Mouse (Mus musculus): ENCODE measurements around the gene Abca8a. TPM values are rescaled to one million over a fixed set of nuclear protein-coding genes. Genes with fewer than 3 reads are reported as not detected.

The Abca8a gene
- 26.4 TPM for polyA plus RNA-seq (2015; fragmentation: Illumina TruSeq; extraction: RNeasy Lipid Tissue Mini Kit (QIAGEN cat#74804); ENCODE audit: insufficient read depth, low read depth, low replicate concordance)

DNA sequence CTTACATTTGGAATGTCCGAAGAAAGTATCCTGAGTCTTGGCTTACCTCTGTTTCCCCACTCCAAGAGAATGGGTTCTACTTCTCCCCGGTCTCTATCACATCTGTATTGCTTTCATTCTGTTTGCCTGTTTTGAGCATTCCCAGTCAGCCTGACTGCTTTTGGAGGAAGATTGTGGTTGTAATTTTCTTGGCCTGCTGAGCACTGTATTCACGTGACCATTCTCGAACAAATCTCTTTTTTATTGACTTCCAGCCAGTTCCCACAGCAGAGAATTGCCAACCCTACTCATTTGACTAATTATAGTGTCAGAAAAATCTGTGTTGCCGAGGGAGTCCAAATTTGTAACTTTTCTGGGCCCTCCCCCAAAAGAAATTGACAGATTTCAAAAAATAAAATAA, at the start of gene Abca8a:
TSS of gene Abca8a (minus strand) at position 121 of the 400 bp plus-strand sequence.

DNA sequence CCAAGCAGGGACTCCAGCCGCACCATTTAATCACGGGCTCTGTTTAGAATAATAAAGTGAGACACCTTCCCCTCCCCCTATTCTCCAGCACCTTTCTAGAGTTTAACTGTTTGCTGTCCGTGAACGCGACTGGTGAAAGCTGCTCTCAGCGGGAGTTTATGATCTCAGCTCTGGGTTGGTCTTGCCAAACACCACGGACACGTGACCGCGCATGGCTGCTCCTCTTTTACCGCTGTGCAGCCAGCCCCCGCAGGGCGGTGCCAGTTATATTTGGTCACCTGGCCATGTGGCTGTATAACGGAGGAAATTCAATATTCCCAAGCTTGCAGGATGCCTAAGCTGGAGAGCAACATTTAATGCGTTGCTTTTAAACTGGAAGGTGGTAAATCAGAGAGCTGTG, 100.2 kb downstream of the Abca8a start, which contains the start of gene Abca8b:
TSS of gene Abca8b (minus strand) at position 222 of the 400 bp plus-strand sequence.

Other genes starting within 250 kb of the Abca8a start
- 2.1 TPM for gene Abca8b, start 100.1 kb downstream of the Abca8a start, polyA plus RNA-seq (2015; fragmentation: Illumina TruSeq; extraction: RNeasy Lipid Tissue Mini Kit (QIAGEN cat#74804); ENCODE audit: insufficient read depth, low read depth, low replicate concordance)
- gene Abca9, start 72.2 kb upstream of the Abca8a start, polyA plus RNA-seq (2015; fragmentation: Illumina TruSeq; extraction: RNeasy Lipid Tissue Mini Kit (QIAGEN cat#74804); ENCODE audit: insufficient read depth, low read depth, low replicate concordance), result 3.3 TPM
- gene Abca6, start 155.8 kb upstream of the Abca8a start, polyA plus RNA-seq (2015; fragmentation: Illumina TruSeq; extraction: RNeasy Lipid Tissue Mini Kit (QIAGEN cat#74804); ENCODE audit: insufficient read depth, low read depth, low replicate concordance), result 0.94 TPM
- 1.7 TPM for gene Abca5, start 241.7 kb upstream of the Abca8a start, polyA plus RNA-seq (2015; fragmentation: Illumina TruSeq; extraction: RNeasy Lipid Tissue Mini Kit (QIAGEN cat#74804); ENCODE audit: insufficient read depth, low read depth, low replicate concordance)